Mouse (Mus musculus): ENCODE data around the gene Il11ra1. TPM values are rescaled to one million over a fixed set of nuclear protein-coding genes. Genes with fewer than 3 reads are reported as not detected.
"Not testable (repeated sequence)": the region's sequence is repeated elsewhere in the genome, so short reads cannot be mapped to it uniquely, and the experiment has no call there.

The Il11ra1 gene
- polyA plus RNA-seq, 1 experiment from 2014 or later, result 142 TPM

DNA sequence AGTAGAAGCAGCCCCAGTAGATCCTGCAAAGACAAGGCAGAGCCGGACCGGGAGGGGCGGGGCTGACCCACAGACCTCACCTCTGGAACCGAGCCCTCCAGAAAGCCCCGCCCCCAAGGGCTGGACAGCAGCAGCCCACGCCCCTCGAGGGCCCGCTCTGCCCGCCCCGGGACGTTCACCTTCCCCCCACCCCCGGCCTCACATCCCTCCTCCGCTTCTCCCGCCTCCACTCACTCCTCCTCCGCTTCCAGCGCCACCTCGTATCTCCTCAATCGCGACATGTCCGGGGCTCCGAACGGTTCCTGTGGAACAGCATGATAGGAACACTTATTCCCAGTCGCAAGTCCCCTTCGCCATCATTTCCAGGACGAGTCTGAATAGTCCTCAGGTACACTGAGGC lies 73.7 kb downstream of the Il11ra1 start:
- WGBS, result 1% methylated on average over 20 of the region's 25 CpGs
- not testable (repeated sequence) for H3K9ac ChIP-seq (ENCODE audit: low read length); H3K27me3 ChIP-seq (ENCODE audit: control insufficient read depth, insufficient read depth, low read length); H3K4me1 ChIP-seq (ENCODE audit: control insufficient read depth, insufficient read depth, low read length); ATAC-seq (replicated peaks; ENCODE audit: extremely low read depth, insufficient read depth, low FRiP score); H3K9me3 ChIP-seq (replicated peaks; ENCODE audit: control insufficient read depth, low read length); H3K36me3 ChIP-seq (ENCODE audit: control insufficient read depth, insufficient read depth)
- peak overlapping the region; percentile 59 for H3K4me2 ChIP-seq (ENCODE audit: low read depth, low read length)
- peak overlapping the region; percentile 51; the same call in 1 of the 2 replicates for H3K27ac ChIP-seq (ENCODE audit: low read length)
- peak overlapping the region; percentile 47 for H3K4me3 ChIP-seq (ENCODE audit: low read length)

DNA sequence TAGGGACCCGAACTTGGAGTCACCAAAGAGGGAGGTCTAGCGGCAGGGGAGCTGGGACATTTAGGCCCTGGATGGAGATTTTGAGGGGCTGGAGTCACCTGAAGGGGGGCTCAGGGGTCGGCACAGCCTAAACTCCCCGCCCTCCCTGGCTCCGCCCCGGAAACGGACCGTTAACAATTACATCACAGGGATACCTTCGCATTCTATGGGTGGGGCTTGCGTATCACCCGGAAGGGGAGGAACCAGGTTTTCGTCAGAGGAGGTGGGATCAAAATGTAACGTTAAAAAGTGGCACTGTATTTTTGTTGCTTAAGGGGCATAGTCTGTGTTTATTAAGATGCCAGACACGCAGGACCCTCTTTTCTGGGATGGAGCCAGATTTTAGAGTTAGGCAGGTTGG lies 74.2 kb downstream of the Il11ra1 start, which contains the start of gene Ccl27a:
Ccl27a (minus strand) TSS at position 246 of the 400 bp plus-strand sequence.
- peak within 1 kb of the TSS; percentile 47 for H3K4me3 ChIP-seq (ENCODE audit: low read length)
- not testable (repeated sequence) for H3K9me3 ChIP-seq (replicated peaks; ENCODE audit: control insufficient read depth, low read length); H3K36me3 ChIP-seq (ENCODE audit: control insufficient read depth, insufficient read depth); H3K4me1 ChIP-seq (ENCODE audit: control insufficient read depth, insufficient read depth, low read length); H3K27me3 ChIP-seq (ENCODE audit: control insufficient read depth, insufficient read depth, low read length); H3K9ac ChIP-seq (ENCODE audit: low read length); ATAC-seq (replicated peaks; ENCODE audit: extremely low read depth, insufficient read depth, low FRiP score)
- H3K4me2 ChIP-seq (ENCODE audit: low read depth, low read length), result peak within 1 kb of the TSS; percentile 59
- 1% methylated on average over 12 of the region's 14 CpGs for WGBS
- peak within 1 kb of the TSS; percentile 51 for H3K27ac ChIP-seq (ENCODE audit: low read length)

DNA sequence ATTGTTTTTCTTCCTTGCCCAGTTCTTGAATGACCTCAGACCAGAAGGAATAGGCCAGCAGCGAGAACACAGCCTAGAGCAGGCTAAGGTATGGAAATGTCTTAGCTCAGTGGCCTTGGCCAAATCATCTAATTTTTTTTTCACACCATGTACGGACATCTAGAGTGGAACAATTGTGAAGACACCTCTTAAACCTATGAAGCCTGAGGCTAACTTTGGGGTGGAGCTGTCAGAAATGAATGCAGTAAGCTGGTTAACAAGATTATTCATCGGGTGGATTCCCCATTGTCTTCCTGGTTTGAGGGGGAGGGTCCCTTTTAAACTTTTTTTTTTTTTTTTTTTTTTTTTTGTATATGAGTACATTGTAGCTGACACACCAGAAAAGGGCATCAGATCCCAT lies 74.7 kb downstream of the Il11ra1 start:
- not testable (repeated sequence) for H3K36me3 ChIP-seq (ENCODE audit: control insufficient read depth, insufficient read depth); H3K9ac ChIP-seq (ENCODE audit: low read length); H3K4me3 ChIP-seq (ENCODE audit: low read length); H3K9me3 ChIP-seq (replicated peaks; ENCODE audit: control insufficient read depth, low read length); H3K27me3 ChIP-seq (ENCODE audit: control insufficient read depth, insufficient read depth, low read length); ATAC-seq (replicated peaks; ENCODE audit: extremely low read depth, insufficient read depth, low FRiP score); H3K4me1 ChIP-seq (ENCODE audit: control insufficient read depth, insufficient read depth, low read length)
- peak overlapping the region; percentile 51 for H3K4me2 ChIP-seq (ENCODE audit: low read depth, low read length)
- WGBS, result 76% methylated on average over 3 of the region's 3 CpGs
- peak overlapping the region; percentile 28 for H3K27ac ChIP-seq (ENCODE audit: low read length)

DNA sequence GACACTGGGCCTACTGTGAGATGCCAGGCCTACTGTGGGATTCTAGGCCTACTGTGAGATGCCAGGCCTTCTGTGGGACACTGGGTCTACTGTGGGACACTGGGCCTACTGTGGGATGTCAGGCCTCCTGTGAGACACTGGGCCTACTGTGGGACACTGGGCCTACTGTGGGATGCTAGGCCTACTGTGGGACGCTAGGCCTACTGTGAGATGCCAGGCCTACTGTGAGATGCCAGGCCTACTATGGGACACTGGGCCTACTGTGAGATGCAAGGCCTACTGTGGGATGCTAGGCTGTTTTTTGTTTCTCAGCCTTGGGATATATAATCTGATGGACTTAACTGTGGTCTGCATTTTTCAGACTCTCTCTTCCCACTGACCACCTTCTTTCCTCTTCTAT lies 76.1 kb downstream of the Il11ra1 start:
- H3K27me3 ChIP-seq (ENCODE audit: control insufficient read depth, insufficient read depth, low read length); H3K4me1 ChIP-seq (ENCODE audit: control insufficient read depth, insufficient read depth, low read length); H3K9me3 ChIP-seq (replicated peaks; ENCODE audit: control insufficient read depth, low read length); H3K36me3 ChIP-seq (ENCODE audit: control insufficient read depth, insufficient read depth); ATAC-seq (replicated peaks; ENCODE audit: extremely low read depth, insufficient read depth, low FRiP score); H3K4me3 ChIP-seq (ENCODE audit: low read length); H3K27ac ChIP-seq (ENCODE audit: low read length); H3K9ac ChIP-seq (ENCODE audit: low read length); H3K4me2 ChIP-seq (ENCODE audit: low read depth, low read length): not testable (repeated sequence)
- 83% methylated on average over 1 of the region's 1 CpGs for WGBS

DNA sequence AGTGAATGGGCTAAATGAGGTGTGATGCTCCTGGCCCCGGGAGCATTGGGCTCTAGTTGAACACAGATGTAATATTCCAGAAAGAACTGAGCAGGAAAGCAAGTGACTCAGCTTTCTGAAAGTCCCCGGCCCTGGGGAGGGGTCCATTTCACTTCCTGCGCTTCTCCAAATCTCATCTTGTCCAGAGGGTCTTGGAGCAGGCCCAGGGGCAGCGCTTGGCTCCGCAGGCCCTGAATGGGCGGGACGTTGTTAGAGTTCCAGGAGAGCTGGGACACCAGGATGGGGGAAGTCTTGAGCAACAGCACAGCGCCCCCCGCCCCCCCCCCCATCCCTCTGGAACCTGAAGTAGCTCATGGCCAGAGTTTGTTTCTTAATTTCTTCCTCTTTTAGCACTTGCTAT lies 81.5 kb downstream of the Il11ra1 start:
- not testable (repeated sequence) for ATAC-seq (replicated peaks; ENCODE audit: extremely low read depth, insufficient read depth, low FRiP score); H3K4me3 ChIP-seq (ENCODE audit: low read length); H3K27me3 ChIP-seq (ENCODE audit: control insufficient read depth, insufficient read depth, low read length); H3K36me3 ChIP-seq (ENCODE audit: control insufficient read depth, insufficient read depth); H3K9ac ChIP-seq (ENCODE audit: low read length); H3K27ac ChIP-seq (ENCODE audit: low read length); H3K9me3 ChIP-seq (replicated peaks; ENCODE audit: control insufficient read depth, low read length); H3K4me1 ChIP-seq (ENCODE audit: control insufficient read depth, insufficient read depth, low read length); H3K4me2 ChIP-seq (ENCODE audit: low read depth, low read length)
- WGBS, result 16% methylated on average over 7 of the region's 9 CpGs

DNA sequence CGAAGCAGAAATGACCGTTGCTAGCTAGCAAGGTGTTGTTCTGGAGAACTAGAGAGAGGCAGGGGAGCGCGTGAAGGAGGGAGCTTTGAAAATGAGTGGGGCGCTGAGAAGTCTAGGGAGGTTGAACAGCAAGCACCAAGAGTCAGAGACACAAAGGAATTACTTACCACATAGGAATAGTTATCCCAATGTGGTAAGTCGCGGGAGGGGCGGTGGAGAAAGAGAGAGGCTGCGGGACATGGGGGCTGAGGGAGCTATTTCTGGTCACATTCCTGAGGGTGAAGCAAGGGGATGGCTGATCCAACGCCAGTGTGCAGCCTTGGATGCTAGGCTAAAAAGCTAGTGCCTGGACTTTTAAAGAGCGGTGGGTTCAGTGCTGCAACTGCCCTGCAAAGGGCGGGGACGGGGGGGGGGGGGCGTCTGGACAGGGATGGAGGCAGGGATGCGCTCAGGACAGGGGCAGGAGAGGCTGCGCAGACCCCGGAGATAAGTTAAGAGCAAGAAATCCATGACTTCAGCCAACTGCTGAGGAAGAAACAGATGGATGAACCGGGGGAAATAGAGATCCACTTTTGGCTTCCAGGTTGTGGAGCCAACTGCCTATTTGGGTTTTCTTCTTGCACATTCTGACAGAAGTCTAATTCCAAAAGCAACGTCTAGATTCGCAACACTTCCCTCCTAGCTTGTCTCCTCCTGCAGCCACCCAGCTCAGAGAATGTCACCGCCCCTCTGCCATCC lies 82.1 kb downstream of the Il11ra1 start:
- ATAC-seq (replicated peaks; ENCODE audit: extremely low read depth, insufficient read depth, low FRiP score); H3K9me3 ChIP-seq (replicated peaks; ENCODE audit: control insufficient read depth, low read length); H3K4me1 ChIP-seq (ENCODE audit: control insufficient read depth, insufficient read depth, low read length); H3K9ac ChIP-seq (ENCODE audit: low read length); H3K36me3 ChIP-seq (ENCODE audit: control insufficient read depth, insufficient read depth); H3K27ac ChIP-seq (ENCODE audit: low read length); H3K27me3 ChIP-seq (ENCODE audit: control insufficient read depth, insufficient read depth, low read length); H3K4me3 ChIP-seq (ENCODE audit: low read length): not testable (repeated sequence)
- WGBS, result 11% methylated on average over 14 of the region's 21 CpGs
- peak overlapping the region; percentile 36 for H3K4me2 ChIP-seq (ENCODE audit: low read depth, low read length)

DNA sequence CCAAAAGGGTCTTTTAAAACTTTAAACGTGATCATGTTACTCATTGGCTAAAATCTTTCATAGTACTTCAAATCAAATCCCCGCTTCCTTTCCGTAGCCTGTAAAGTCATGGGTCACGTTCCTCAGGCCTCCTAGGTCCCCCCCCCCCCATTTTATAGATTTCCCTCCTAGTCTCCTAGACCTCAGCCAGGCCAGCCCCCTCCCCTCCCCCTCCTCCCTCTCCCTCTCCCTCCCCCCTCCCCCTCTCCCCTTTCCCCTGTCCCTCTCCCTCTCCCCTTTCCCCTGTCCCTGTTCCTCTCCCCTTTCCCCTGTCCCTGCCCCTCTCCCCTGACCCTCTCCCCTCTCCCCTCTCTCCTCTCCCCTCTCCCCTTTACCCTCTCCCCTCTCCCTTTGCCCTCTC lies 82.9 kb downstream of the Il11ra1 start:
- not testable (repeated sequence) for H3K4me2 ChIP-seq (ENCODE audit: low read depth, low read length); H3K9me3 ChIP-seq (replicated peaks; ENCODE audit: control insufficient read depth, low read length); H3K4me1 ChIP-seq (ENCODE audit: control insufficient read depth, insufficient read depth, low read length); ATAC-seq (replicated peaks; ENCODE audit: extremely low read depth, insufficient read depth, low FRiP score); H3K27me3 ChIP-seq (ENCODE audit: control insufficient read depth, insufficient read depth, low read length); H3K27ac ChIP-seq (ENCODE audit: low read length); H3K36me3 ChIP-seq (ENCODE audit: control insufficient read depth, insufficient read depth); H3K9ac ChIP-seq (ENCODE audit: low read length); H3K4me3 ChIP-seq (ENCODE audit: low read length)
- 44% methylated on average over 4 of the region's 4 CpGs for WGBS

DNA sequence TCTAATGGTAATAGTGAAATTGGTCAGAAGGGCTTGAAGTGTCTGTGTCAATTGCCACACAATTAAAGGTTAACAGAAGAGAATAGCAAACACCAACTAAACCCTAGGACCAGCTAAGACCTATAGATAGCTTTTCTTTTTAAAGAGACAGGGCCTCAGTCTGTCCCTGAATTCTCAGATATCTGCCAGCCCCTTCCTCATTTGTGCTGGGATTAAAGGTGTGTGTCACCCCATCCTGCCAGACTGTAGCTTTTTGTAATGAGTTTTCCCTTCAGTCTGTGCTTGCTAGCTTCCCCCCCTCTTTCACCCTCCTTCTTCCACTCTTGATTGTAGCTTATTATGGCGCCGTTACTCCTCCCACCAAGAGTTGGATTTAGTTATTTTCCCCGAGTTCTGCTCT lies 83.4 kb downstream of the Il11ra1 start:
- H3K27me3 ChIP-seq (ENCODE audit: control insufficient read depth, insufficient read depth, low read length); H3K36me3 ChIP-seq (ENCODE audit: control insufficient read depth, insufficient read depth); H3K4me3 ChIP-seq (ENCODE audit: low read length); ATAC-seq (replicated peaks; ENCODE audit: extremely low read depth, insufficient read depth, low FRiP score); H3K9ac ChIP-seq (ENCODE audit: low read length); H3K27ac ChIP-seq (ENCODE audit: low read length); H3K4me2 ChIP-seq (ENCODE audit: low read depth, low read length); H3K9me3 ChIP-seq (replicated peaks; ENCODE audit: control insufficient read depth, low read length); H3K4me1 ChIP-seq (ENCODE audit: control insufficient read depth, insufficient read depth, low read length): not testable (repeated sequence)
- WGBS, result 60% methylated on average over 3 of the region's 3 CpGs
